Mouse (Mus musculus): ENCODE measurements around the gene Fam171a1.
A peak's percentile ranks its signal among the peaks of the same experiment; 100 is the strongest.
"Not testable (repeated sequence)": the region's sequence is repeated elsewhere in the genome, so short reads cannot be mapped to it uniquely, and the experiment has no call there.

Fam171a1 gene

DNA sequence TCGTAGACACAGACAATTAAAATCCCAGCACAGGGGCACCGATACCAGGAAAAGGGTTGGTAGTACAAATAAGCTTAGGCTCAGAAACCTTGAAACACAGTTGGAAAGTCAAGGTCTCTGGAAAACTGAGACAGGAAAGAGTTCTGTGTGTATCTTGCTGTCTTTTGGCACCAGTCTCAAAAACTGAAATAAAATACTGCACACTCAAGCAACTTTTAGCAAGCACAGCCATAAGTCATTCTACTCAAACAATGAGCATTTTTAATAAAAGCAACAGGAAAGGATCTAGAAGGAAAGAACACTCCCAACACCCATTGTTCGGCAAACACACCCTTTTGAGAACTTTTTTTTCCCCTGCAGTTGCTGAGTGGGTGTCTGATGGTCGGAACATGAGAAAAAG, at the start of gene Fam171a1:
Fam171a1 (plus strand) TSS at position 359 of the 400 bp plus-strand sequence.
- DNase-seq (ENCODE audit: inconsistent ontology term), result no peak

- no peak for DNase-seq (ENCODE audit: inconsistent ontology term)
Measured at GRCm38 (mm10) chr2:3069140-3069539, 44.9 kb upstream of the Fam171a1 start.

DNA sequence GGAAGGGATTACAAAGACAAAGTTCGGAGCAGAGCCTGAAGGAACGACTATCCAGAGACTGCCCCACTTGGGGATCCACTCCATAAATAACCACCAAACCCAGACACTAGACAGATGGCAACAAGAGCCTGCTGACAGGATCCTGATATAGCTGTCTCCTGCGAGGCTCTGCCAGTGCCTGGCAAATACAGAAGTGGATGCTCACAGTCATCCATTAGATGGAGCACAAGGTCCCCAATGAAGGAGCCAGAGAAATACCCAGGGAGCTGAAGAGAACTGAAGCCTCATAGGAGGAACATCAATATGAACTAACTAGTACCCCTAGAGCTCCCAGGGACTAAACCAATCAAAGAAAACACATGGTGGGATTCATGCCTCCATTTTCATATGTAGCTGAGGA, 25.7 kb upstream of the Fam171a1 start:
- not testable (repeated sequence) for DNase-seq (ENCODE audit: inconsistent ontology term)

DNA sequence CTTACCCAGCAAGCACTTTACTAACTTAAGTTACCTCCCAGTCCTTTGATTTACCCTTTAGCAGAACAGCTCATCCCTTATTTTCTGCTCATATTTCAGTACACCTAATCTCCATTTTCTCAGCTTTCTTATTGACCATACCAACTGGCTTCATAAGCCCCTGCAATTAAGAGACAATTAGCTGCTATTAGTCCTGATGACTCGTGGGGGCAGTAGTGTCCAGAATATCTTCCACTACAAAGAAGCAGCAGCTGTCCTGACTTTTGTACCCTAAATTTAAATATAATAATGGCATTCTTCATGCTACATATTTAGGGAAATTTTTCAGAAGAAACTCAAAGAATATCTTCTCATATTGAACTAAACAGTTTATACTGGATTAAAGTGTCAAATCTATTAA, 24.8 kb upstream of the Fam171a1 start:
- no peak for DNase-seq (ENCODE audit: inconsistent ontology term)

DNA sequence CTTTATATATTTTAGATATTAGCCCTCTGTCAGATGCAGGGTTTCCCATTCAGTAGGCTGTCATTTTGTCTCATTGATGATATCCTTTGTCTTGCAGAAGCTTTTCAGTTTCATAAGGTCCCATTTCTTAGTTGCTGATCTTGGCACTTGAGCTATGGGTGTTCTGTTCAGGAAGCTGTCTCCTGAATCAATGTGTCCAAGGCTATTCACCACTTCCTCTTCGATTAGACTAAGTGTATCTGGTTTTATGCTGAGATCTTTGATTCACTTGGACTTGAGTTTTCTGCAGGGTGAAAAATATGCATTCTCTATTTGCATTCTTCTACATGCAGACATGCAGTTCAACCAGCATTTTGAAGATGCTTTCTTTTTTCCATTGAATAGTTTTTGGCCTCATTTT, 17.9 kb upstream of the Fam171a1 start:
- DNase-seq (ENCODE audit: inconsistent ontology term), result no peak

DNA sequence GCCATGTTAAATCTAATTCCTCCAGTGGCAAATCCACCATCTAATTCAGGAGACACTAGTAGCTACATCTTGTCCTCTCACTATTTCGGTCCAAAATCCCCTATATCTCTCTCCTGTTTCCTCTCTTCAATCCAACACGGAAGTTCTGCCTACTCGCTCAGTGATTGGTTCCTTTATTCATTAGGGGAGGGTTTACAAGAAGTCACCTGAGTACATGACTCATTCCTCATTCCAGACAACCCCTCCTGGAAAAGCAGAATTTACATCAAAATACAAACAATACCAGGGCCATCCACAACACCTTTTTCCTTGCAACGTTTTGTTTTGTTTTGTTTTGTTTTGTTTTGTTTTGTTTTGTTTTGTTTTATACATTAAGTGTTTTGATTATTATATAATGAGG, 14.1 kb upstream of the Fam171a1 start:
- DNase-seq (ENCODE audit: inconsistent ontology term), result no peak

DNA sequence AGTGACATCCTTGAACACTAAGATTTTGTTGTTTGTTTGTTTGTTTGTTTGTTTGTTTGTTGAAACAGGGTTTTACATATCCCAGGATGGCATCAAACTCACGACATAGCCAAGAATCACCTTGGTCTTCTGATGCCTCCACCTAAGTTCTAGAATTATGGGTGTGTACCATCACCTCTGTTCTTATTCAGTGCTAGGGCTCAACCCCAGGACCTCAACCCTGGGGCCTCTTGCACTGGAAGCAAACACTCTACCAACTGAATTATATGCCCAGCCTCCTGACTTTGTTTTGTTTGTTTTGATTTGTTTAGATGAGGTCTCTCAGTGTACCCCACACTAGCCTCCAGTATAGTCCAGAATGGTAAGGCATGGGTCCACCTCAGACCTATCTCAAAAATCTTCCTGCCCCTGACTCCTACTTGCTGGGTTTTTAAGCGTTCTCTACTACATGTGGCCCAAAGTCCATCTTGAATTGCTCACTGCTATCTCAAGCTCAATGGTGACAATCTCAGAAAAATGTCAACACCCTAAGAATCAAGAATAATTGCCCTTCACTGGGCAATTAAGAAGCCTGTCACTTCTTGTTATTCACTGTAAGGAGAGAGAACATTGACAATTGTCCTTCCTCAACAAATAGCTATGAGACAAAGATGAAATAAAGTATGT, 12.6 kb upstream of the Fam171a1 start:
- DNase-seq (ENCODE audit: inconsistent ontology term), result no peak

GRCm38 (mm10) chr2:3102360-3102759, 11.7 kb upstream of the Fam171a1 start:
- DNase-seq (ENCODE audit: inconsistent ontology term), result no peak

GRCm38 (mm10) chr2:3107471-3107870, 6.6 kb upstream of the Fam171a1 start:
- DNase-seq (ENCODE audit: inconsistent ontology term), result no peak

GRCm38 (mm10) chr2:3108431-3108830, 5.6 kb upstream of the Fam171a1 start:
- no peak for DNase-seq (ENCODE audit: inconsistent ontology term)

- DNase-seq (ENCODE audit: inconsistent ontology term), result no peak
Measured at GRCm38 (mm10) chr2:3108834-3109233, 5.2 kb upstream of the Fam171a1 start.

GRCm38 (mm10) chr2:3117855-3118202, 3.8 kb downstream of the Fam171a1 start:
- DNase-seq (ENCODE audit: inconsistent ontology term), result no peak

GRCm38 (mm10) chr2:3118203-3118941, 4.3 kb downstream of the Fam171a1 start:
- DNase-seq (ENCODE audit: inconsistent ontology term), result peak; percentile 93

GRCm38 (mm10) chr2:3118969-3119368, 4.9 kb downstream of the Fam171a1 start:
- peak; percentile 29 for DNase-seq (ENCODE audit: inconsistent ontology term)

- no peak for DNase-seq (ENCODE audit: inconsistent ontology term)
Measured at GRCm38 (mm10) chr2:3119371-3119935, 5.4 kb downstream of the Fam171a1 start.

- DNase-seq (ENCODE audit: inconsistent ontology term), result peak; percentile 39
Measured at GRCm38 (mm10) chr2:3122571-3122970, 8.5 kb downstream of the Fam171a1 start.

DNA sequence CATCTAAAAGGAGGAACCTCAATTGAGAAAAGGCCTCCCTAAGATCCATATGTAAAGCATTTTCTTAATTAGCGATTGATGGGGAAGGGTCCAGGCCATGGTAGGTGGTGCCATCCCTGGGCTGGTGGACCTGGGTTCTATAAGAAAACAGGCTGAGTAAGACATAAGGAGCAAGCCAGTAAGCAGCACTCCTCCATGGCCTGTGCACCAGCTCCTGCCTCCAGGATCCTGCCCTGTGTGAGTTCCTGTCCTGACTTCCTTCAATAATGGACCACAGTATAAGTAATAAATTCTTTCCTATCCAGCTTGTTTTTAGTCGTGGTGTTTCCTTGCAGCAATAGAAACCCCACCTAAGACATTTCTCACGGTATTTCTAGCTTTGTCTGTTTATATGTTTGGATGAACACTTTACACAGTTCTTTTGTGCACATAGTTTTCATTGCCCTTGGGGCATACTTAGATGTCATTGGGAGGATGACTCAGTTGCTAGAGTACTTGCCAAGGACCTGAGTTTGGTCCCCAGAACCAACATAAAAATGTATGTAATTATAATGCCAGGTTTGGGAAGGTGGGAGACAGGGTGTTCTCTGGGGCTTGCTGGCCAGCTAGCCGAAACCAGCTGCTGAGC, 13.3 kb downstream of the Fam171a1 start:
- DNase-seq (ENCODE audit: inconsistent ontology term), result no peak

DNA sequence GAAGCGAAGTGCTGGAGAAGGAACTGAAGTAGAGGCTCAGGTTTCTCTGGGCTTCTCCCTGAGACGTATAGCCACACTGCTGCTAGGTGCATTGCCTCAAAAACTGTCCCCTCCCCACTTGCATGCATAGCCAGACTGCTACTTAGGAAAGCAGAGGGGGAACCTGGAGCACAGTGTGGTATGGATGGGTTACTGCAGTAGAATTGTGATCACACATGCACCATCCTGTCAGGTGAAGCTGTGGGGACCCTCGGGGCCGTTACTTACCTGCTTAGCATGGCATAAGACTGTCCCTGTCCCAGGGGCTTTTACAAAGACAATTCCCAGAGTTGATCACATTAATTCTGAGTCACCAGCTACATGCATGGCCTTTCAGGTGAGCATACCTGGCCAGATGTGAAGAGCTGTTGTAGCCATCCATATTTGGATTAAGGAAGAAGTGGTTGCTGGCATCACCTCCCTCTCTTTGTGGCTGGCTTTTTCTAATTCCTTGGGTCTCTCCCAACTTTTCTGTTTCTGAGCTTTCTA, 14.4 kb downstream of the Fam171a1 start:
- no peak for DNase-seq (ENCODE audit: inconsistent ontology term)

DNA sequence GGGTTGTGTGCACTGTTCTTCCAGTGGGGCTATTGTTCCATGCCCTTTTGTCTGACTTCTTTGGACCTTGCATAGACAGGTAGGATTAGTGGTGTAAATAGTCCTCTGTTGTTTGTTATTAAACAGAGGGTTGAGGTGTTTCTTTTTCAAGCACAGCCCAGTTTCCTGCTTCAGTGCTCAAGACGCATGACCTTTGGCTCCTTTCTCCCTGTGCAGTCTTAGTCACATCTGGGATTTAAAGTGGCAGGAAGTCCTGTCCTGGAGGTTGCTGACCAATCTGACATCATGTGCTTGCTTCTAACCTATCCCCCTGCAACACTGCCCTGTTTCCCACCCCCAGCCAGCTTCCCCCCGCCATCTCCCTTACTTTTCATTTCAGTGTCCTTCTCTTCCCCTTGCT, 14.9 kb downstream of the Fam171a1 start:
- DNase-seq (ENCODE audit: inconsistent ontology term), result no peak

GRCm38 (mm10) chr2:3132473-3132872, 18.4 kb downstream of the Fam171a1 start:
- no peak for DNase-seq (ENCODE audit: inconsistent ontology term)

DNA sequence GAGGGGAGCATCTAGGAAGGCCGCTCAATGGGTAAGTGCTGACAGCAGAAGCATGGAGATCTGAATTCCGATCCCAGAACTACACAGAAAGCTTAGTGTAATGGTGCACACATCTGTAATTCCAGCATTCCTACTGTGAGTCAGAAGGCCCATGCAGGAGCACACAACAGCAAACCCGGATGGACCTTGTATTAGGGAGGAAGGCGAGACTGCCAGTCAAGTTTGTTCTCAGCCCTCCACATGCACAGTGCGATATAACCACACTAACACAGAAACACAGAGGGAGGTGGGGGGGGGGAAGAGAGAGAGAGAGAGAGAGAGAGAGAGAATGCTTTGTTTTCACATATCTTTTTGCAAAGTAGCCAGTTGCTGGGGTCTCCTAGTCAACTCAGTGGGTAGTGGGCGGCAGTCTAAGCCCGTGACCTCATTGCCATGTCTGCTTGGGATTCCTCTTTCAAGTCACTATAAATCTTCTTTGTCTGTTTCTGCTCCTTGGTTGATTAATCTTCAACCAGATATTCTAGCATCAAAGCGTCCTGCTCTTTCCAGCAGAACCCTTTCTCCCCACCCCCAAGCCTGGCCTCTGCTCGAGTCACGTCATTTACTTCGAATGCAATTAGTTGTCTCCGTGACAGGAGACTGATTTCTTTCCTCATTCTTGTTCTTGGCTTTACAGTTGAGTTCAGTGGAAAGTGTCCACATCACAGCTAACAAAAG, 20.7 kb downstream of the Fam171a1 start:
- DNase-seq (ENCODE audit: inconsistent ontology term), result peak; percentile 55

DNA sequence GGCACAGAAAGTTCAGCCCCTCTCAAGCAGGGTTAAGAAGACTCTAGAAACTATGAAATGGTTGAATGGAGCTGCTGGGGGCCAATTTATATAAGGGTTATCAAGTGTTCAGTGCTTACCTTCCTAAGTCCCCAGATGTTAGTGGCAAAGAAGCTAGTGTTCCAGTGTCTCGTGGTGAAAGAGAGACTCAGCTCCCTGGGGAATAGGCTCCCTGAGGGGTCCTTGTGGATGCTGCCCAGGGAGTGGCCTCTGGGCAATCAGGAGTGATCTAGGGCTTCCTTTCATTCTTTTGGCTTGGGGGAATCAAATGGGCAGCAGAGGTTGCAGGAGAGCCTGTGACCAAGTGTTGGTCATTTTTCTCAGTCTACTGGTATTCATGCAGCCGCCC, 21.3 kb downstream of the Fam171a1 start:
- no peak for DNase-seq (ENCODE audit: inconsistent ontology term)

All from Muller cell, postnatal 12 days (primary cell).